Mouse (Mus musculus): ENCODE results near the gene Mtif2. TPM values are rescaled to one million over a fixed set of nuclear protein-coding genes. Genes with fewer than 3 reads are reported as not detected.
"Not testable (repeated sequence)": the region's sequence is repeated elsewhere in the genome, so short reads cannot be mapped to it uniquely, and the experiment has no call there.

Gene Mtif2
- polyA plus RNA-seq, 1 experiment, result 3.4 TPM

DNA sequence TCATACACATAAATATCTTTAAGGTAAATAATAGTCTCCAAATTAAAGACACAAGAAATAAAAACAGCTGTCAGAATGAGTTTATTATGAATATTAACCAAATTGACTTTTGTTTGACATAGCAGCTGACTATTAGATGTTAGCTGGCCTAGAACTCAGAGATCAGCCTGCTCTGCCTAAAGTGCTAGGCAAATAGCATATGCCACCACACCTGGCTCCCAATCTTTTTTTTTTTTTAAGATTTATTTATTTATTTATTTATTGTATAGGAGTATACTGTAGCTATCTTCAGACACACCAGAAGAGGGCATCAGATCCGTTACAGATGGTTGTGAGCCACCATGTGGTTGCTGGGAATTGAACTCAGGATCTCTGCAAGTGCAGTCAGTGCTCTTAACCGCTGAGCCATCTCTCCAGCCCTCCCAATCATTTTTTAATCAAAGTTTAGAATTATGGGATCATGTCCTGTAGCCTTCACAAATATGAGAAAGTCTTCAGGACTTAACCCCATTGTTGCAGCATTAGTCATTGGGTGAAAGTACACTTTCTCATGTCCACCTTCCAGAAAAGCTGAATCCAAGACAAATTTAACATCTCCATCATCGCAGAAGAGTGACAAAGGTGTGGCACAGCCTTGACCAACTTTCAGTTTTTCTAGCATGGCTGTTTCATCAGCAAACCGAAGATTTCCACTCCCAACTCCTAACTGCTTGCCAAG is 13.2 kb upstream of the Mtif2 start:
- WGBS, result 89% methylated on average over 4 of the region's 4 CpGs
- Histone ChIP-seq H3K36me3 (ENCODE audit: control insufficient read depth, insufficient read depth, low read length) (peaks cover 10% of the 10 kb centered on the region), H3K4me1 (ENCODE audit: control insufficient read depth, insufficient read depth, insufficient read length, low read length) (peaks cover 3% of the 10 kb centered on the region; the same call in 1 of the 2 replicates), H3K4me3 (ENCODE audit: low read depth, low read length) (no peak overlapping the region), H3K27ac (ENCODE audit: insufficient read depth, low read depth, low read length) (no peak overlapping the region), H3K27me3 (ENCODE audit: control insufficient read depth, insufficient read depth, low read length) (no peaks in the 10 kb centered on the region)
- no peak for TF ChIP-seq CTCF (IDR thresholded peaks at IDR 0.05; ENCODE audit: extremely low read depth, insufficient read length, insufficient replicate concordance, low read depth, low read length)
- TF ChIP-seq POLR2A (IDR thresholded peaks at IDR 0.05; ENCODE audit: low read depth, low read length), result no peak

DNA sequence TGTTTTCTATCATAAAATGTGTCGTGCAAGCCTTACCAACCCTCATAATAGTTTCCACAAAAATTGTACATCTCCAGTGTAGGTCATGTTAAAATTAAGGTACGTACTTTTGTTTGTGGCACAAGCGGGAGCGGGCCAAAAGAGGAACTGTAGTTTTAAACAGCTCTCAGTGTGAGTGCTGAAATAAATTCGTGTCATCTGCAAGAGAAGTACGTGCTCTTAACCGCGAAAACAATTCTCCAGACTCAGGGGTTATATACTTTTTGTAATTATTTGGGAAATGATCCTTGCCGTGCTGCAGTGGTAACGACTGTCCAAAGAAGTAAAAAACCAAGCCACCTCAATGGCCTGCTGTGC is 11.9 kb upstream of the Mtif2 start:
- Histone ChIP-seq H3K27ac (ENCODE audit: insufficient read depth, low read depth, low read length) (peak overlapping the region; percentile 45; the same call in 1 of the 2 replicates), H3K27me3 (ENCODE audit: control insufficient read depth, insufficient read depth, low read length) (no peaks in the 10 kb centered on the region), H3K36me3 (ENCODE audit: control insufficient read depth, insufficient read depth, low read length) (peaks cover 10% of the 10 kb centered on the region), H3K4me3 (ENCODE audit: low read depth, low read length) (peak overlapping the region; percentile 77; the same call in 1 of the 2 replicates), H3K4me1 (ENCODE audit: control insufficient read depth, insufficient read depth, insufficient read length, low read length) (peaks cover 3% of the 10 kb centered on the region; the same call in 1 of the 2 replicates)
- WGBS, result 17% methylated on average over 10 of the region's 10 CpGs
- TF ChIP-seq POLR2A (IDR thresholded peaks at IDR 0.05; ENCODE audit: low read depth, low read length), result no peak
- no peak for TF ChIP-seq CTCF (IDR thresholded peaks at IDR 0.05; ENCODE audit: extremely low read depth, insufficient read length, insufficient replicate concordance, low read depth, low read length)

DNA sequence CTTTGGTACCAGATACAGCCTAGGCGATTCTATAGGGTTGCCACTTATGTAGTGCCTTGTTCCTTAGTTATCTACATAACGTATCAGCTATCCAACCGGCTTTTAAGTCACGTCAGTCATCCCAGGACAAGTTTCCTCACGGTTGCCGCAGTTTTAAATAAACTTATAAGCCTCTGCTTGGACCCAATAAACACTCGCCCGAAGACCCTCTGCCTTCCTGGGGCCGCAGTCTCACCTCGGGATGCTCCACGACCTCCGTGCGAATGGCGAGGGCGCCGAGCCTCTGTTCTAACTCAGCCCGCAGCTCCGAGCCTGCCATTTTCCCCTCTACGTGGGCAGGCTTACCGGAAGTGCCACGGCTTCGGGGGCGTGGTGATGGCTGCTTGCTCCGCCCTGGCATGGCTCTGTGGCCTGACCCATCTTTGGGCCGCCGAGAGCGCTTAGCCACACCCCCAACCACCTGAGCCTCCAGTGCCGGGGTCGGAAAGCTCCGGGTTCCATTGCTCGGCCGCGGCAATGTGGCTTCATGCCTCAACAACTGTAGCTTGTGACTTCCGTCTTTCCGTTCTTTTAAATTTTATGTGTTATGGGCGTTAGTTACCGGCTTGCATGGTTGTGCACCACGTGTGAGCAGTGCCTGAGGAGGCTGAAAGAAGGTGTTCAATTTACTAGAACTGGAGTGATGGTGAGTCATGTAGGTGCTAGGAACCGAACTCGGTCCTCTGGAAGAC is 11.4 kb upstream of the Mtif2 start, which contains the start of gene Prorsd1:
Gene Prorsd1, minus strand, starts transcription at position 352 of the 731 bp plus-strand sequence.
- TF ChIP-seq POLR2A (IDR thresholded peaks at IDR 0.05; ENCODE audit: low read depth, low read length) (peak; percentile 84), CTCF (IDR thresholded peaks at IDR 0.05; ENCODE audit: extremely low read depth, insufficient read length, insufficient replicate concordance, low read depth, low read length) (no peak)
- H3K27ac ChIP-seq (ENCODE audit: insufficient read depth, low read depth, low read length), result peak within 1 kb of the TSS; percentile 45; the same call in 1 of the 2 replicates
- peaks cover 3% of the 10 kb centered on the region; the same call in 1 of the 2 replicates for H3K4me1 ChIP-seq (ENCODE audit: control insufficient read depth, insufficient read depth, insufficient read length, low read length)
- WGBS, result 2% methylated on average over 40 of the region's 40 CpGs
- H3K36me3 ChIP-seq (ENCODE audit: control insufficient read depth, insufficient read depth, low read length), result peaks cover 10% of the 10 kb centered on the region
- no peaks in the 10 kb centered on the region for H3K27me3 ChIP-seq (ENCODE audit: control insufficient read depth, insufficient read depth, low read length)
- peak within 1 kb of the TSS; percentile 77 for H3K4me3 ChIP-seq (ENCODE audit: low read depth, low read length)

DNA sequence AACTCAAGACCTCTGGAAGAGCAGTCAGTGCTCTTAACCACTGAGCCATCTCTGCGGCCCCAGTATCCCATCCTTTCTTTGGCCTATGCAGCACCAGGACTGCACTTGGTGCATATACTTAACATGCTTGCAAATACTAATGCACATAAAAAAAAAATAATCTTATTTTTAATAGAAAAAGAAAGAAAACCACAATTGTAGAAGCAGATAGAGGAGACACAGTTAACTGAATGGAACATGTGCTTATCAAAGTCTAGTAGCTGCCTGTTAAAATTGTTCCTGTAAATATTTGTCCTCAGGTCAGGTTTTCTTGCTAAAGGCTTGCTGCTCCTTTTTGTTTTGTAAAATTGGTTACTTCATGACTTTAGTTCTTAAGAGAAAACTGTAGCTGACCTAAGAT is 12.0 kb downstream of the Mtif2 start:
- WGBS, result 100% methylated on average over 1 of the region's 1 CpGs
- Histone ChIP-seq H3K4me3 (ENCODE audit: low read depth, low read length) (no peak overlapping the region), H3K27me3 (ENCODE audit: control insufficient read depth, insufficient read depth, low read length) (no peaks in the 10 kb centered on the region), H3K4me1 (ENCODE audit: control insufficient read depth, insufficient read depth, insufficient read length, low read length) (no peaks in the 10 kb centered on the region), H3K27ac (ENCODE audit: insufficient read depth, low read depth, low read length) (no peak overlapping the region), H3K36me3 (ENCODE audit: control insufficient read depth, insufficient read depth, low read length) (peaks cover 44% of the 10 kb centered on the region)
- TF ChIP-seq CTCF (IDR thresholded peaks at IDR 0.05; ENCODE audit: extremely low read depth, insufficient read length, insufficient replicate concordance, low read depth, low read length), result no peak

DNA sequence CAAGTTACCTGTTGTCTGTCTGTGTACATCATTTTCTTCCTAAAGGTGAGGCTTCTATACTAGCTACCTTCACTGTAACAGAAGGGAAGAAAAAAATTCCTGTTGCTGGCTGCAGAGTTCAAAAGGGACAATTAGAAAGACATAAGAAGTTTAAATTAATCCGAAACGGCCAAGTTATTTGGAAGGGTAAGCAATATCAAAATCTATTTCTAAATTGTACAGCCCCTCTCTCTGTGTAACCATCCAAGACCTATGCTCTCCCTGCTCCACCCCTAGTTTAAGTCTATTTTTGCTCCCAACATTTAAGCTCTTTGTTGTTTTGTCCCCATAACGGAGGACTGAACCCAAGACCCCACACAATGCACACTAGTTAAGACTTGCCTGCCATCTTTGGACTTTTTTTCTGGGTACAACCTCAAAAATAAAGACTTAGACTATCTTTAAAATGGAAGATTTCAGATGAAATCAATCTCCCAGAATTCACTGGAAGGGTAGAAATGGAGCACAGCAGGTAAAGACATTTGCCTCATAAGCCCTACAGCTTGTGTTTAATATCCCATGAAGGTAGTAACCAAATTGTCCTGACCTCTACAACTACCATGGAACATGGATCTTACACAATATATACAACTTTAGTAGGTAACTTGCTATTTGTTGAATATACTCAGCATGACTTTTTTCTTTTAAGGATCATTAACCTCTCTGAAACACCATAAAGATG is 18.2 kb downstream of the Mtif2 start:
- Histone ChIP-seq H3K4me1 (ENCODE audit: control insufficient read depth, insufficient read depth, insufficient read length, low read length) (peaks cover 2% of the 10 kb centered on the region; the same call in 1 of the 2 replicates), H3K27ac (ENCODE audit: insufficient read depth, low read depth, low read length) (no peak overlapping the region), H3K36me3 (ENCODE audit: control insufficient read depth, insufficient read depth, low read length) (peaks cover 34% of the 10 kb centered on the region), H3K4me3 (ENCODE audit: low read depth, low read length) (no peak overlapping the region), H3K27me3 (ENCODE audit: control insufficient read depth, insufficient read depth, low read length) (no peaks in the 10 kb centered on the region)
- WGBS, result 84% methylated on average over 3 of the region's 3 CpGs
- TF ChIP-seq CTCF (IDR thresholded peaks at IDR 0.05; ENCODE audit: extremely low read depth, insufficient read length, insufficient replicate concordance, low read depth, low read length) (no peak), POLR2A (IDR thresholded peaks at IDR 0.05; ENCODE audit: low read depth, low read length) (no peak)

DNA sequence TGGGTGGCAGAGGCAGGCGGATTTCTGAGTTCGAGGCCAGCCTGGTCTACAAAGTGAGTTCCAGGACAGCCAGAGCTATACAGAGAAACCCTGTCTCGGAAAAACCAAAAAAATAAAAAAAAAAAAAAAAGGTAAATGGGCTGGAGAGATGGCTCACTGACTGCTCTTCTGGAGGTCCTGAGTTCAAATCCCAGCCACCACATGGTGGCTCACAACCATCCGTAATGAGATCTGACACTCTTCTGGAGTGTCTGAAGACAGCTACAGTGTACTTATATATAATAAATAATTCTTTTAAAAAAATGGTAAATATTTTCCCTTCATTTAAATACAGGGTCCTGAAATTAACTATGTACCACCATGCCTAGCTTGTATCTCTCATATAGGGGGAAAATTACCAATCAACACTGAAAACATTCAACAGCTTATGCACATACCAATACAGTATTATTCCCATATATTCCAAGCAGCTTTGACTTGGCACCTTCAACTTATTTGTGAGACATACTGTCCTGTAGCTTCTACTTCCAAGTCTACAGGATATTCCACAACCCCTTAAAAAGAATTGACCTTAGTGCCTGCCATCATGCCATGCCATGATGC is 19.0 kb downstream of the Mtif2 start:
- 86% methylated on average over 4 of the region's 4 CpGs for WGBS
- not testable (repeated sequence) for H3K4me1 ChIP-seq (ENCODE audit: control insufficient read depth, insufficient read depth, insufficient read length, low read length); H3K27me3 ChIP-seq (ENCODE audit: control insufficient read depth, insufficient read depth, low read length); H3K4me3 ChIP-seq (ENCODE audit: low read depth, low read length); H3K27ac ChIP-seq (ENCODE audit: insufficient read depth, low read depth, low read length)
- H3K36me3 ChIP-seq (ENCODE audit: control insufficient read depth, insufficient read depth, low read length), result peaks cover 32% of the 10 kb centered on the region

DNA sequence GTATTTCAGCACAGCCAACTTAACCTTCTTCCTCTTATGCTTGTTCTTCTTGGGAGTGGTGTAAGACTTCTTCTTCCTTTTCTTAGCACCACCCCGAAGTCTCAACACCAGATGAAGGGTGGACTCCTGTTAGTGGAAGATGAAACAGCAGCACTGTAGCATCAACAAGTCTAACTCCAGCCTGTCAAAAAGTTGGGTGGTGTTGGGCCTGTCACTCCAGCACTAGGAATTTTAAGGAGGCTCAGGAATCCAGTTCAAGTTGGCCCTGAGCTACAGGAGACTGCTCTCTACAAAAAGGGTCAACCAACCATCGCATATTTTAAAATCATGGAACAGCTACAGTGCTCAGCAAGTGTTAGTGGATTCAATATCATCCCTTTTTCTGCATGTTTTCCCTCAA is 20.1 kb downstream of the Mtif2 start:
- H3K4me3 ChIP-seq (ENCODE audit: low read depth, low read length); H3K27me3 ChIP-seq (ENCODE audit: control insufficient read depth, insufficient read depth, low read length); H3K27ac ChIP-seq (ENCODE audit: insufficient read depth, low read depth, low read length); H3K4me1 ChIP-seq (ENCODE audit: control insufficient read depth, insufficient read depth, insufficient read length, low read length): not testable (repeated sequence)
- WGBS, result 86% methylated on average over 2 of the region's 2 CpGs
- peaks cover 26% of the 10 kb centered on the region for H3K36me3 ChIP-seq (ENCODE audit: control insufficient read depth, insufficient read depth, low read length)
